Mouse (Mus musculus): ENCODE measurements around the gene Ltbp3. TPM values are rescaled to one million over a fixed set of nuclear protein-coding genes. Genes with fewer than 3 reads are reported as not detected.
A peak's percentile ranks its signal among the peaks of the same experiment; 100 is the strongest.
"Not testable (repeated sequence)": the region's sequence is repeated elsewhere in the genome, so short reads cannot be mapped to it uniquely, and the experiment has no call there.

Ltbp3 gene
- polyA plus RNA-seq, 1 experiment = 59.4 TPM

- H3K27ac ChIP-seq (replicated peaks; ENCODE audit: low read depth, low read length) = no peak overlapping the region
- H3K4me3 ChIP-seq (ENCODE audit: insufficient read depth, low read depth, low read length) = no peak overlapping the region
- H3K4me1 ChIP-seq (ENCODE audit: control insufficient read depth, insufficient read depth, insufficient read length, low read length) = no peaks in the 10 kb centered on the region
Observed at GRCm38 (mm10) chr19:5787920-5788319, 47.2 kb downstream of the Ltbp3 start.

GRCm38 (mm10) chr19:5788620-5789019 is 47.9 kb downstream of the Ltbp3 start:
- H3K27ac ChIP-seq (replicated peaks; ENCODE audit: low read depth, low read length) = no peak overlapping the region
- H3K4me3 ChIP-seq (ENCODE audit: insufficient read depth, low read depth, low read length) = no peak overlapping the region
- no peaks in the 10 kb centered on the region for H3K4me1 ChIP-seq (ENCODE audit: control insufficient read depth, insufficient read depth, insufficient read length, low read length)

- no peak overlapping the region for H3K4me3 ChIP-seq (ENCODE audit: insufficient read depth, low read depth, low read length)
- no peaks in the 10 kb centered on the region for H3K4me1 ChIP-seq (ENCODE audit: control insufficient read depth, insufficient read depth, insufficient read length, low read length)
- no peak overlapping the region for H3K27ac ChIP-seq (replicated peaks; ENCODE audit: low read depth, low read length)
Observed at GRCm38 (mm10) chr19:5789066-5789465, 48.4 kb downstream of the Ltbp3 start.

- Histone ChIP-seq H3K4me1 (ENCODE audit: control insufficient read depth, insufficient read depth, insufficient read length, low read length) (no peaks in the 10 kb centered on the region), H3K27ac (replicated peaks; ENCODE audit: low read depth, low read length) (no peak overlapping the region), H3K4me3 (ENCODE audit: insufficient read depth, low read depth, low read length) (no peak overlapping the region)
Observed at GRCm38 (mm10) chr19:5791329-5791728, 50.6 kb downstream of the Ltbp3 start.

GRCm38 (mm10) chr19:5793116-5793515 is 52.4 kb downstream of the Ltbp3 start:
- Histone ChIP-seq H3K27ac (replicated peaks; ENCODE audit: low read depth, low read length) (no peak overlapping the region), H3K4me3 (ENCODE audit: insufficient read depth, low read depth, low read length) (no peak overlapping the region), H3K4me1 (ENCODE audit: control insufficient read depth, insufficient read depth, insufficient read length, low read length) (no peaks in the 10 kb centered on the region)

GRCm38 (mm10) chr19:5793917-5794770 is 53.4 kb downstream of the Ltbp3 start:
- H3K27ac ChIP-seq (replicated peaks; ENCODE audit: low read depth, low read length) = 0 out of 2 replicates have a peak overlapping the region, but pooled peaks have one; percentile 27
- H3K4me3 ChIP-seq (ENCODE audit: insufficient read depth, low read depth, low read length); H3K4me1 ChIP-seq (ENCODE audit: control insufficient read depth, insufficient read depth, insufficient read length, low read length): not testable (repeated sequence)

GRCm38 (mm10) chr19:5794771-5795576 is 54.3 kb downstream of the Ltbp3 start:
- Histone ChIP-seq H3K4me3 (ENCODE audit: insufficient read depth, low read depth, low read length) (peak overlapping the region; percentile 0; the same call in 1 of the 2 replicates), H3K4me1 (ENCODE audit: control insufficient read depth, insufficient read depth, insufficient read length, low read length) (no peaks in the 10 kb centered on the region), H3K27ac (replicated peaks; ENCODE audit: low read depth, low read length) (no peak overlapping the region)

GRCm38 (mm10) chr19:5795668-5796572 is 55.2 kb downstream of the Ltbp3 start:
- Histone ChIP-seq H3K27ac (replicated peaks; ENCODE audit: low read depth, low read length) (no peak overlapping the region), H3K4me1 (ENCODE audit: control insufficient read depth, insufficient read depth, insufficient read length, low read length) (no peaks in the 10 kb centered on the region), H3K4me3 (ENCODE audit: insufficient read depth, low read depth, low read length) (peak overlapping the region; percentile 65)

GRCm38 (mm10) chr19:5796573-5797111 is 55.9 kb downstream of the Ltbp3 start:
- H3K27ac ChIP-seq (replicated peaks; ENCODE audit: low read depth, low read length) = no peak overlapping the region
- no peaks in the 10 kb centered on the region for H3K4me1 ChIP-seq (ENCODE audit: control insufficient read depth, insufficient read depth, insufficient read length, low read length)
- peak overlapping the region; percentile 65 for H3K4me3 ChIP-seq (ENCODE audit: insufficient read depth, low read depth, low read length)

GRCm38 (mm10) chr19:5797381-5798111 is 56.8 kb downstream of the Ltbp3 start:
- Histone ChIP-seq H3K27ac (replicated peaks; ENCODE audit: low read depth, low read length) (0 out of 2 replicates have a peak overlapping the region, but pooled peaks have one; percentile 24), H3K4me3 (ENCODE audit: insufficient read depth, low read depth, low read length) (peak overlapping the region; percentile 65), H3K4me1 (ENCODE audit: control insufficient read depth, insufficient read depth, insufficient read length, low read length) (no peaks in the 10 kb centered on the region)

GRCm38 (mm10) chr19:5798700-5799479 is 58.2 kb downstream of the Ltbp3 start:
- Histone ChIP-seq H3K4me3 (ENCODE audit: insufficient read depth, low read depth, low read length) (peak overlapping the region; percentile 68), H3K27ac (replicated peaks; ENCODE audit: low read depth, low read length) (no peak overlapping the region), H3K4me1 (ENCODE audit: control insufficient read depth, insufficient read depth, insufficient read length, low read length) (no peaks in the 10 kb centered on the region)

GRCm38 (mm10) chr19:5799566-5800349 is 59.1 kb downstream of the Ltbp3 start:
- H3K27ac ChIP-seq (replicated peaks; ENCODE audit: low read depth, low read length) = peak overlapping the region; percentile 53
- H3K4me3 ChIP-seq (ENCODE audit: insufficient read depth, low read depth, low read length) = peak overlapping the region; percentile 95
- H3K4me1 ChIP-seq (ENCODE audit: control insufficient read depth, insufficient read depth, insufficient read length, low read length) = peaks cover 6% of the 10 kb centered on the region; the same call in 1 of the 2 replicates

GRCm38 (mm10) chr19:5800350-5800631 is 59.6 kb downstream of the Ltbp3 start:
- peaks cover 8% of the 10 kb centered on the region; the same call in 1 of the 2 replicates for H3K4me1 ChIP-seq (ENCODE audit: control insufficient read depth, insufficient read depth, insufficient read length, low read length)
- H3K27ac ChIP-seq (replicated peaks; ENCODE audit: low read depth, low read length) = peak overlapping the region; percentile 53
- peak overlapping the region; percentile 95 for H3K4me3 ChIP-seq (ENCODE audit: insufficient read depth, low read depth, low read length)
